Mouse (Mus musculus) thymus, postnatal 0 days (tissue): ENCODE measurements around the gene Trap1. TPM values are rescaled to one million over a fixed set of nuclear protein-coding genes. Genes with fewer than 3 reads are reported as not detected.
"Not testable (repeated sequence)": the region's sequence is repeated elsewhere in the genome, so short reads cannot be mapped to it uniquely, and the experiment has no call there.

Experiments
- DNase-seq: peaks from one replicate; pipeline ENCODE4 v3.0.0-alpha.2; 2015; ENCODE audit warnings: low spot score
- polyA plus RNA-seq: library from polyadenylated mRNA; unstranded; fragments of >200 nt; fragmentation: Nextera tagmentation; extraction: Ambion mirVana; gene quantifications from 2 replicates; pipeline ENCODE4 v1.2.1, GENCODE M21; 2015

Gene Trap1
- 82.8 and 94.5 TPM in 2 replicates for polyA plus RNA-seq

- DNase-seq: peak; percentile 94
Measured at GRCm38 (mm10) chr16:4077384-4078061, at the start of gene Trap1. Gene Trap1 (minus strand): TSS chr16:4077827.

GRCm38 (mm10) chr16:4117072-4117471, 39.4 kb upstream of the Trap1 start:
- DNase-seq: no peak

- no peak for DNase-seq
Measured at GRCm38 (mm10) chr16:4100374-4100773, 22.7 kb upstream of the Trap1 start.

- no peak for DNase-seq
Measured at GRCm38 (mm10) chr16:4097521-4097920, 19.9 kb upstream of the Trap1 start.

- DNase-seq: no peak
Measured at GRCm38 (mm10) chr16:4096898-4097297, 19.3 kb upstream of the Trap1 start.

GRCm38 (mm10) chr16:4096141-4096540, 18.5 kb upstream of the Trap1 start:
- DNase-seq: no peak

- DNase-seq: no peak
Measured at GRCm38 (mm10) chr16:4087214-4087913, 9.7 kb upstream of the Trap1 start.

GRCm38 (mm10) chr16:4085851-4086387, 8.3 kb upstream of the Trap1 start:
- no peak for DNase-seq

- DNase-seq: no peak
Measured at GRCm38 (mm10) chr16:4085051-4085450, 7.4 kb upstream of the Trap1 start.

- DNase-seq: not testable (repeated sequence)
Measured at GRCm38 (mm10) chr16:4080419-4080818, 2.8 kb upstream of the Trap1 start.

GRCm38 (mm10) chr16:4079656-4080055, 2.0 kb upstream of the Trap1 start:
- no peak for DNase-seq

- not testable (repeated sequence) for DNase-seq
Measured at GRCm38 (mm10) chr16:4078302-4078701, 675 bp upstream of the Trap1 start.

GRCm38 (mm10) chr16:4074836-4075235, 2.8 kb downstream of the Trap1 start:
- DNase-seq: peak; percentile 7

- DNase-seq: no peak
Measured at GRCm38 (mm10) chr16:4074297-4074696, 3.3 kb downstream of the Trap1 start.

- DNase-seq: peak; percentile 42
Measured at GRCm38 (mm10) chr16:4068588-4068987, 9.0 kb downstream of the Trap1 start.

- DNase-seq: no peak
Measured at GRCm38 (mm10) chr16:4064945-4065344, 12.7 kb downstream of the Trap1 start.

- no peak for DNase-seq
Measured at GRCm38 (mm10) chr16:4053811-4054210, 23.8 kb downstream of the Trap1 start.

GRCm38 (mm10) chr16:4052601-4053000, 25.0 kb downstream of the Trap1 start:
- no peak for DNase-seq

- no peak for DNase-seq
Measured at GRCm38 (mm10) chr16:4045524-4045923, 32.1 kb downstream of the Trap1 start.

- no peak for DNase-seq
Measured at GRCm38 (mm10) chr16:4044093-4044492, 33.5 kb downstream of the Trap1 start.

GRCm38 (mm10) chr16:4041646-4042045, 36.0 kb downstream of the Trap1 start:
- no peak for DNase-seq

GRCm38 (mm10) chr16:4040206-4040605, 37.4 kb downstream of the Trap1 start:
- no peak for DNase-seq

GRCm38 (mm10) chr16:4037690-4038089, 39.9 kb downstream of the Trap1 start:
- no peak for DNase-seq
